Mouse (Mus musculus) midbrain, postnatal 0 days (tissue): ENCODE measurements around the gene Gm37596. TPM values are rescaled to one million over a fixed set of nuclear protein-coding genes. Genes with fewer than 3 reads are reported as not detected.
"Not testable (repeated sequence)": the region's sequence is repeated elsewhere in the genome, so short reads cannot be mapped to it uniquely, and the experiment has no call there.

ENCODE experiments used
- ATAC-seq: fragments of 200-750 bp; cut with Nextera tagmentation; 2 replicates; pipeline ENCODE4 v1.8.0; 2017; ENCODE audit warnings: moderate number of reproducible peaks, mild to moderate bottlenecking, moderate TSS enrichment, moderate library complexity; ENCODE audit not compliant: low FRiP score
- DNase-seq: peaks from one replicate; pipeline ENCODE4 v3.0.0-alpha.2; 2015; ENCODE audit warnings: low spot score
- H3K27ac ChIP-seq: fragments of 300-500 bp; sonication (generic); 2 replicates; pipeline ENCODE4 v1.5.1; 2014; ENCODE audit warnings: low read depth, mild to moderate bottlenecking, low read length, mixed read lengths
- H3K27me3 ChIP-seq: fragments of 300-500 bp; sonication (generic); 2 replicates; pipeline ENCODE4 v1.6.1; 2014; ENCODE audit warnings: low read length, control low read depth, mixed read lengths; ENCODE audit not compliant: insufficient read depth
- H3K36me3 ChIP-seq: fragments of 300-500 bp; sonication (generic); 2 replicates; pipeline ENCODE4 v1.6.1; 2014; ENCODE audit warnings: low read length, control low read depth, mixed read lengths; ENCODE audit not compliant: insufficient read depth
- H3K4me1 ChIP-seq: fragments of 300-500 bp; sonication (generic); 2 replicates; pipeline ENCODE4 v1.6.1; 2014; ENCODE audit warnings: mild to moderate bottlenecking, control low read depth, antibody characterized with exemption, low read length, mixed read lengths; ENCODE audit not compliant: insufficient read depth
- H3K4me2 ChIP-seq: fragments of 300-500 bp; sonication (generic); 2 replicates; pipeline ENCODE4 v1.6.1; 2014; ENCODE audit warnings: low read depth, mild to moderate bottlenecking, low read length, mixed read lengths; ENCODE audit not compliant: poor library complexity, severe bottlenecking
- H3K4me3 ChIP-seq: fragments of 300-500 bp; sonication (generic); 2 replicates; pipeline ENCODE4 v1.5.1; 2014; ENCODE audit warnings: low read depth, mild to moderate bottlenecking, low read length, moderate library complexity
- H3K9ac ChIP-seq: fragments of 300-500 bp; sonication (generic); replicated peaks from 2 replicates; pipeline ENCODE4 v1.6.1; 2014; ENCODE audit warnings: mild to moderate bottlenecking, low read length, moderate library complexity, mixed read lengths; ENCODE audit not compliant: poor library complexity, severe bottlenecking
- H3K9me3 ChIP-seq: fragments of 300-500 bp; sonication (generic); 2 replicates; pipeline ENCODE4 v1.6.1; 2016; ENCODE audit warnings: low read length, control low read depth
- CTCF ChIP-seq: IDR thresholded peaks from 2 replicates; pipeline ENCODE4 v1.5.1; 2016; ENCODE audit warnings: antibody characterized with exemption, mild to moderate bottlenecking
- WGBS: fragments of 180-500 bp; shearing (Covaris S2); extraction: QIAGEN DNeasy Blood & Tissue Kit; methylation state at CpG from one replicate; pipeline ENCODE4 v1.1.7; 2014; 5-methylcytosine and 5-hydroxymethylcytosine counted together
- polyA plus RNA-seq: library from polyadenylated mRNA; unstranded; fragments of >200 nt; fragmentation: Nextera tagmentation; extraction: Ambion mirVana; gene quantifications from 2 replicates; pipeline ENCODE4 v1.2.1, GENCODE M21; 2015
- total RNA-seq: library from RNA; depleted of rRNA; stranded (reverse); fragments of >200 nt; gene quantifications from 2 replicates; pipeline ENCODE4 v1.2.3, GENCODE M21; 2014; rRNA removed

Gene Gm37596
- total RNA-seq (not detected in 2 replicates), polyA plus RNA-seq (not detected in 2 replicates)

GRCm38 (mm10) chr3:93692970-93693369 is at the start of gene Gm37596:
Gene Gm37596 (minus strand): TSS chr3:93693070.
- not testable (repeated sequence) for DNase-seq, H3K36me3 ChIP-seq, H3K27me3 ChIP-seq, H3K9me3 ChIP-seq, H3K4me2 ChIP-seq, H3K9ac ChIP-seq, ATAC-seq, H3K4me3 ChIP-seq, H3K4me1 ChIP-seq, H3K27ac ChIP-seq
- 50% methylated on average over 1 of the region's 2 CpGs for WGBS

DNA sequence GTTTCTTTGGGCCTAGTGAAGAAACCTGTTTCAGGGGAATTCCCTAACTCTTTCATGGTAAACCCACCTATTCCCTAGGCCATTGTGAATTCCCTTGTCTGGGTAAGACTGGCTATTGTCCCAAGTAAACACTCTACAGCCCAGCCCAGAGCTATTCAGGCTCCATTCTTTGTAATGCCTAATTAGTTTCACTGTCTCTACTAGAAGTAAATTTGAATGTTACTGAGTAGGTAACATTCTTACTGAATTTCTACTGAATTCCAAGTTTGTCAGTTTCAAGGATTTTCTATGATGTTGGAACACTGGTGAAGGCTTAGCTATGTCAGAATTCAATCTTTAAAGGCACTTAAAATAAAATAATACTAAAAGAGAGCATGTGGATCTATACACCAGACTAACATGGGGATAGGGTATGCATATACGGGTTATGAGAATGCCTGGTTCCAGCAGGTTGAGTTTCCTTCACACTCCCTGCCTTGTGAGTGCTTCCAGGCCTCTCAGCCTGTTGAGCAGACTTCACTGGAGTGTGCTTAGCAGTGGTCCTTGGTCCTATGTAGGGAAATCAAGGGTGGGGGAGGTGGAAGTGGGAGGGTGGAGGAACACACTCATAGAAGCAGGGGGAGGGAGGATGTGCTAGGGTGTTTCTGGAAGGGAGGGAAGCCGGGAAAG is 16.2 kb upstream of the Gm37596 start:
- not testable (repeated sequence) for ATAC-seq, H3K9me3 ChIP-seq, H3K4me1 ChIP-seq, H3K4me2 ChIP-seq, H3K27me3 ChIP-seq, DNase-seq, H3K4me3 ChIP-seq, H3K36me3 ChIP-seq, H3K9ac ChIP-seq, H3K27ac ChIP-seq
- WGBS: 87% methylated on average over 2 of the region's 2 CpGs

- not testable (repeated sequence) for DNase-seq, H3K9ac ChIP-seq, H3K4me2 ChIP-seq, H3K27ac ChIP-seq, H3K36me3 ChIP-seq, H3K4me3 ChIP-seq, ATAC-seq, H3K9me3 ChIP-seq, H3K4me1 ChIP-seq, H3K27me3 ChIP-seq
- 93% methylated on average over 2 of the region's 4 CpGs for WGBS
Measured at GRCm38 (mm10) chr3:93676210-93676609, 16.7 kb downstream of the Gm37596 start, which contains the start of gene Tdpoz1. Gene Tdpoz1 (minus strand): TSS chr3:93676310.

DNA sequence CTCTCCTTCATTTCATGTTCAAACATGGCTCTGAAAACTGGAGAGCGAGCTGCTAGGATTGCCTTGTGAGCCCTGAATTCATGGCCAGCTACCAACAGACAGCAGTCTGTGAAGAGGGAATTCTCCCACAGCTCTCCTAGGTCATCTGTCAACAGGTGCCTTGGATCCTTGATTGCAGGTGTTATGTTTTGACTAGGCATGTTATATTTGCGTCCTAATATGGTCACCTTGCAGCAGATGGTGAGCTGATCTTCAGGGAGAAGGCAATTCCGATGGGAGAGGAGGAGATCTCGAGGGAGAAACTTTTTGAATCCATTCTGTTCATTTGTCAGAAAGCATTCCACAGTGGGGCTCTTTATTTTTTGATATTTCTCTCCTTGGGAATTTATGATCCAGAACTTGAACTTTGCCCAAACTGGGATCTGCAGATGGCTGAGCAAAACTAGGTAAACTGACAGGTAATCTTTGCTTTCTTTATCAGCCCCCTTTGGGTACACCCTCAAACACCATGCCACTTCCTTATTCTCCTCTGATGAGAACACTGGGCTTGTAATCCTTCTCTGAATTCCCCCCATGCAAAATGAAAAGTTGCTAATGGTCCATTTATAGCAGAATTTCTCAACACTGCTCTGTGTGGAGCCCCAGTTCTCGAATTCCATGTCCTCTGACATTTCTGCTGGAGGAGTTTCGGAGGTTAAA is 21.9 kb downstream of the Gm37596 start:
- H3K9ac ChIP-seq, H3K4me1 ChIP-seq, H3K36me3 ChIP-seq, H3K27ac ChIP-seq, H3K27me3 ChIP-seq, ATAC-seq, H3K4me2 ChIP-seq, H3K9me3 ChIP-seq, DNase-seq, H3K4me3 ChIP-seq: not testable (repeated sequence)
- WGBS: 87% methylated on average over 5 of the region's 6 CpGs

GRCm38 (mm10) chr3:93654260-93654659 is 38.6 kb downstream of the Gm37596 start:
- Histone ChIP-seq H3K4me2 (no peak overlapping the region), H3K27ac (no peak overlapping the region), H3K4me1 (no peaks in the 10 kb centered on the region), H3K4me3 (no peak overlapping the region), H3K27me3 (no peaks in the 10 kb centered on the region), H3K36me3 (no peaks in the 10 kb centered on the region), H3K9ac (no peak overlapping the region), H3K9me3 (no peaks in the 10 kb centered on the region)
- DNase-seq: no peak
- TF ChIP-seq CTCF: no peak
- ATAC-seq: no peak
- WGBS: 77% methylated on average over 1 of the region's 1 CpGs

GRCm38 (mm10) chr3:93652586-93652985 is 40.3 kb downstream of the Gm37596 start, which contains the start of gene Tdpoz2:
Gene Tdpoz2 (minus strand): TSS chr3:93652686.
- DNase-seq: no peak
- TF ChIP-seq CTCF: no peak
- Histone ChIP-seq H3K4me2 (no peak within 1 kb of the TSS), H3K9me3 (no peaks in the 10 kb centered on the region), H3K4me1 (no peaks in the 10 kb centered on the region), H3K9ac (no peak within 1 kb of the TSS), H3K27ac (no peak within 1 kb of the TSS), H3K4me3 (no peak within 1 kb of the TSS), H3K27me3 (no peaks in the 10 kb centered on the region), H3K36me3 (no peaks in the 10 kb centered on the region)
- 75% methylated on average over 3 of the region's 3 CpGs for WGBS
- ATAC-seq: no peak

Other genes with a start within 250 kb of the Gm37596 start
- gene Tchhl1, start 224.3 kb downstream of the Gm37596 start, total RNA-seq: not detected in 2 replicates
- gene Tchhl1, start 224.3 kb downstream of the Gm37596 start, polyA plus RNA-seq: not detected in 2 replicates
- 10.3 and 11.0 TPM in 2 replicates for gene S100a11, start 172.6 kb downstream of the Gm37596 start, total RNA-seq
- gene S100a11, start 172.6 kb downstream of the Gm37596 start, polyA plus RNA-seq: 183 and 200 TPM in 2 replicates
- 68.9 and 74.5 TPM in 2 replicates for gene S100a10, start 138.0 kb downstream of the Gm37596 start, total RNA-seq
- gene S100a10, start 138.0 kb downstream of the Gm37596 start, polyA plus RNA-seq: 134 and 136 TPM in 2 replicates
- not detected in 2 replicates for gene Tdpoz2, start 40.4 kb downstream of the Gm37596 start, total RNA-seq
- not detected in 2 replicates for gene Tdpoz2, start 40.4 kb downstream of the Gm37596 start, polyA plus RNA-seq
- gene Tdpoz1, start 16.8 kb downstream of the Gm37596 start, total RNA-seq: not detected in 2 replicates
- gene Tdpoz1, start 16.8 kb downstream of the Gm37596 start, polyA plus RNA-seq: not detected in 2 replicates
- not detected in 2 replicates for gene Gm5773, start 79.9 kb upstream of the Gm37596 start, total RNA-seq
- gene Gm5773, start 79.9 kb upstream of the Gm37596 start, polyA plus RNA-seq: not detected in 2 replicates
- not detected in 2 replicates for gene Tdpoz4, start 103.3 kb upstream of the Gm37596 start, total RNA-seq
- gene Tdpoz4, start 103.3 kb upstream of the Gm37596 start, polyA plus RNA-seq: not detected in 2 replicates
- gene Tdpoz3, start 132.9 kb upstream of the Gm37596 start, total RNA-seq: not detected in 2 replicates
- gene Tdpoz3, start 132.9 kb upstream of the Gm37596 start, polyA plus RNA-seq: not detected in 2 replicates